10 mouse cellular contexts compared by ENCODE assay signal in the genomic region with DNA sequence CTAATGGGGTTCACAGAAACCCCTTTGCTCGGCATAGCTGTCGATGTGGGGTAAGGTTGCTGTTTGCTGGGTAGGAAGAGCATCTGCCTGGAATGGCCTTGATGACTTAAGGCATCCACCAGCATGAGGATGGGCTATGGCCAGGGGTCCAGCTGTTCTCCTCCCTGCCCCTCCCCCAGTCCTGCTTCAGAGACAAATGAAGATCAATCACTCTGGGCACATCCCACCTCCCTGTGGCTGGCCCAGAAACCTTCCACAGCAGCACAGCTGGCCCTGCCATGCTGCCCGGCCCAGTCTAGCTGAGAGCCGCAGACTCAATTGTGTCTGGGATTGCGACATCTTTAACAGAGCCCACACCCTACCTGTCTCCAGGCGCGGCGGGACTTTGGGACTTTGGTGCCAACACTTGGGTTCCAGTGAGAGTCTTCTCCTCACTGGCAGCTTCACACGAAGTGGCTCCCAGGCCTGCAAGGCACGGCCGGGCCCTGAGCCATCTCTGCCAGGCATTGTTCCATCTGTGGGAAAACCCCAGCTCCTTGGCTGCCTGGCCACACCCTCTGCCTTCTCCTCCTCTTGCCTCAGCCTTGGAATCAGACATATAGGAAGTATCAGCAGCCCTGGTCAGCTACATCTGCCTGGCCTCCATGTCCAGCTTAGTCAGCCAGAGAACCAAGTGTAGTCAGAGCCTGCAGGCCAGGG.
DNase-seq lines count a peak whose midpoint lies in the region; ATAC-seq and TF ChIP-seq lines count a peak whose summit lies in the region.
"Had no signal": no experiment of that assay in that cellular context is flagged by ENCODE, and none has a peak within 500 bp of the region (broad histone marks: within the 10 kb centered on the region; RNA-seq: fewer than 3 reads in every experiment).

No protein-coding gene starts in this region.

- no peak overlapping the region for H3K9ac ChIP-seq in kidney, embryonic 14.5 days (ENCODE audit: low read depth, low read length)
- no peak overlapping the region for H3K9ac ChIP-seq in neural tube, embryonic 12.5 days
- H3K9ac ChIP-seq in liver, postnatal 0 days (replicated peaks), result no peak overlapping the region
- H3K9ac ChIP-seq: heart, embryonic 13.5 days; midbrain, embryonic 12.5 days had no signal

- H3K36me3 ChIP-seq in kidney, embryonic 14.5 days (ENCODE audit: control insufficient read depth, insufficient read depth, low read length), result no peaks in the 10 kb centered on the region
- H3K36me3 ChIP-seq in embryonic facial prominence, embryonic 10.5 days (replicated peaks), result no peaks in the 10 kb centered on the region
- H3K36me3 ChIP-seq in neural tube, embryonic 12.5 days, result no peaks in the 10 kb centered on the region
- H3K36me3 ChIP-seq in liver, postnatal 0 days (replicated peaks; ENCODE audit: insufficient read depth, low read length), result no peaks in the 10 kb centered on the region
- H3K36me3 ChIP-seq: heart, embryonic 13.5 days; midbrain, embryonic 12.5 days had no signal

- no peak overlapping the region for H3K4me2 ChIP-seq in kidney, embryonic 14.5 days (replicated peaks; ENCODE audit: low read depth, low read length)
- no peak overlapping the region for H3K4me2 ChIP-seq in neural tube, embryonic 12.5 days (replicated peaks)
- no peak overlapping the region for H3K4me2 ChIP-seq in liver, postnatal 0 days (ENCODE audit: low read depth, low read length)
- H3K4me2 ChIP-seq: heart, embryonic 13.5 days; midbrain, embryonic 12.5 days had no signal

- H3K9me3 ChIP-seq in kidney, embryonic 14.5 days (ENCODE audit: control insufficient read depth, low read length), result no peaks in the 10 kb centered on the region
- H3K9me3 ChIP-seq in embryonic facial prominence, embryonic 10.5 days, result no peaks in the 10 kb centered on the region
- no peaks in the 10 kb centered on the region for H3K9me3 ChIP-seq in neural tube, embryonic 12.5 days
- H3K9me3 ChIP-seq in liver, postnatal 0 days (ENCODE audit: low read length), result no peaks in the 10 kb centered on the region
- H3K9me3 ChIP-seq: heart, embryonic 13.5 days; midbrain, embryonic 12.5 days had no signal

- no peak for DNase-seq in kidney, adult 9 months
- DNase-seq in embryonic facial prominence, embryonic 10.5 days (ENCODE audit: low spot score), result no peak
- DNase-seq in kidney, postnatal 10 days, result peak; percentile 52
- DNase-seq in liver, postnatal 0 days, result no peak
- no peak for DNase-seq in left cerebral cortex, adult 2 months (ENCODE audit: extremely low spot score in 1 of 2, low spot score in 2 of 2)
- DNase-seq: cerebellum, postnatal 36 days had no signal

- 42% methylated on average over 11 of the region's 11 CpGs for WGBS in kidney, embryonic 14.5 days
- 78% methylated on average over 11 of the region's 11 CpGs for WGBS in embryonic facial prominence, embryonic 10.5 days
- WGBS in neural tube, embryonic 12.5 days, result 52% methylated on average over 11 of the region's 11 CpGs
- 71% methylated on average over 11 of the region's 11 CpGs for WGBS in liver, postnatal 0 days (ENCODE audit: insufficient replicate concordance)

- peaks cover 34% of the 10 kb centered on the region for H3K4me1 ChIP-seq in kidney, embryonic 14.5 days (ENCODE audit: control insufficient read depth, insufficient read depth, low read length)
- peaks cover 70% of the 10 kb centered on the region for H3K4me1 ChIP-seq in embryonic facial prominence, embryonic 10.5 days
- peaks cover 44% of the 10 kb centered on the region for H3K4me1 ChIP-seq in neural tube, embryonic 12.5 days
- no peaks in the 10 kb centered on the region for H3K4me1 ChIP-seq in liver, postnatal 0 days (ENCODE audit: insufficient read depth)

- 0 out of 2 replicates have a peak, but pooled peaks have one; percentile 12 for ATAC-seq in kidney, embryonic 14.5 days (ENCODE audit: low FRiP score, low TSS enrichment)
- ATAC-seq in neural tube, embryonic 12.5 days (ENCODE audit: low FRiP score, low read depth), result 0 out of 2 replicates have a peak, but pooled peaks have one; percentile 3
- no peak for ATAC-seq in liver, postnatal 0 days

- no peak for TF ChIP-seq CTCF in liver, postnatal 0 days (IDR thresholded peaks at IDR 0.05; ENCODE audit: low read depth)
- no peak for TF ChIP-seq CTCF in left cerebral cortex, adult 2 months (IDR thresholded peaks at IDR 0.05)

- H3K27ac ChIP-seq in kidney, embryonic 14.5 days (ENCODE audit: low read depth, low read length), result no peak overlapping the region
- peak overlapping the region; percentile 41 for H3K27ac ChIP-seq in embryonic facial prominence, embryonic 10.5 days (replicated peaks)
- H3K27ac ChIP-seq in neural tube, embryonic 12.5 days, result no peak overlapping the region
- H3K27ac ChIP-seq in liver, postnatal 0 days (ENCODE audit: low read depth), result no peak overlapping the region
- H3K27ac ChIP-seq in left cerebral cortex, adult 2 months, result no peak overlapping the region
- H3K27ac ChIP-seq: heart, embryonic 13.5 days; midbrain, embryonic 12.5 days had no signal

- intact Hi-C loops in left cerebral cortex, adult 2 months (cut with DNase I), result no loop called here

- no peak overlapping the region for H3K4me3 ChIP-seq in kidney, embryonic 14.5 days (ENCODE audit: low read length)
- no peak overlapping the region for H3K4me3 ChIP-seq in embryonic facial prominence, embryonic 10.5 days
- no peak overlapping the region for H3K4me3 ChIP-seq in neural tube, embryonic 12.5 days
- no peak overlapping the region for H3K4me3 ChIP-seq in liver, postnatal 0 days (ENCODE audit: low read depth, low read length)
- H3K4me3 ChIP-seq in left cerebral cortex, adult 2 months, result no peak overlapping the region
- H3K4me3 ChIP-seq: heart, embryonic 13.5 days; midbrain, embryonic 12.5 days had no signal

- H3K27me3 ChIP-seq in kidney, embryonic 14.5 days (ENCODE audit: control insufficient read depth, insufficient read depth, low read length), result no peaks in the 10 kb centered on the region
- peaks cover 34% of the 10 kb centered on the region for H3K27me3 ChIP-seq in embryonic facial prominence, embryonic 10.5 days (replicated peaks; ENCODE audit: low read depth, poor library complexity, severe bottlenecking)
- 0 out of 2 replicates have a peak, but pooled peaks cover 12% of the 10 kb centered on the region for H3K27me3 ChIP-seq in neural tube, embryonic 12.5 days (replicated peaks)
- no peaks in the 10 kb centered on the region for H3K27me3 ChIP-seq in liver, postnatal 0 days (ENCODE audit: insufficient read depth, low read length)

- TF ChIP-seq EP300 in liver, postnatal 0 days (IDR thresholded peaks at IDR 0.05; ENCODE audit: low read depth), result no peak
